ENCODE assay signal across 11 mouse cellular contexts in the genomic region with DNA sequence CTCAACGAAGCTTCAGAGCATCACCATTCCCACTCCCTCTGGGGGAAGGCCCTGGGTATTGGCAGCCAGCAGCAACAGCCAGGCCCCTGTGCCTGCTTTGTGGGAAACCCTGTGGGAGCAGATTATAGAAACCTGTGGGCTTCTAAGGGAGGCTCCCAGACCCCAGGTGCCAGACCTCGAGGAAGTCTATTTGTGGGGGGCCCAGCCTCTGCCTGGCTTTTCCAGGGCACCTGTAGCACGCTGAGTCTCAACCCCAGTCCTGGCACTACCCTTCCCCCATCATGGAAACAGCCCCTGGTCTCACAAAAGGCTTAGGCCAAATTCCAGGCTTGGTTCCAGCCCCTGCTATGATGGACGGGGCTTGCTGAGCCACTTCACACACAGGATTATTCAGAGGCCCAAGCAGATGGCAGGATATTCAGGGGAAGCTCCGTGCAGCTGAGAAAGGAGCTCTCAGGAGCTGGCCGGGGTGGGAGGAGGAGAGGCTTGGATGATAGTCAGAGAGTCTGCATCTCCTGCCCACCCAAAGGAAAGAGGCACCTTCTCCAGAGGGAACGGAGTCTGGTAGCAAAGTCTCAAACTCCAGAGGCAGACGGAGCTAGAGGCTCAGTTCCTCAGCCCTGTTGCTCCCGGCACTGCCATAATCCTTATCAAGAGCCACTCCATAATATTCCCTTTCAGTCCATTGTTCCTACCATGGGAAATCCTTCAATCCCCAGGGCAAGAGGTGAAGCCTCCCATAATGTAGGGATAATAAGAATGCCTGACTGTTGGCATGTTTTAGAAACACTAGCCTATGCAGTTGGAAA. TPM values are rescaled to one million over a fixed set of nuclear protein-coding genes. Genes with fewer than 3 reads are reported as not detected.
DNase-seq lines count a peak whose midpoint lies in the region; ATAC-seq and TF ChIP-seq lines count a peak whose summit lies in the region.
"Had no signal": no experiment of that assay in that cellular context is flagged by ENCODE, and none has a peak within 500 bp of the region (broad histone marks: within the 10 kb centered on the region; RNA-seq: fewer than 3 reads in every experiment).

No protein-coding gene starts in this region.

- peak; percentile 41; the same call in 1 of the 2 replicates for ATAC-seq in hindbrain, embryonic 14.5 days (ENCODE audit: low FRiP score)
- peak; percentile 47; the same call in 1 of the 2 replicates for ATAC-seq in midbrain, embryonic 11.5 days (ENCODE audit: low FRiP score)

- 0 out of 2 replicates have a peak, but pooled peaks cover 4% of the 10 kb centered on the region for H3K9me3 ChIP-seq in hindbrain, embryonic 14.5 days (ENCODE audit: control insufficient read depth, low read length)
- no peaks in the 10 kb centered on the region; the same call in 1 of the 2 replicates for H3K9me3 ChIP-seq in midbrain, embryonic 11.5 days (ENCODE audit: control insufficient read depth, low read length)
- H3K9me3 ChIP-seq: embryonic facial prominence, embryonic 12.5 days; neural tube, embryonic 13.5 days had no signal

- H3K4me3 ChIP-seq in hindbrain, embryonic 14.5 days (replicated peaks; ENCODE audit: low read length): no peak overlapping the region
- H3K4me3 ChIP-seq in midbrain, embryonic 11.5 days (ENCODE audit: low read depth, low read length): no peak overlapping the region
- H3K4me3 ChIP-seq in heart, adult 2 months: no peak overlapping the region
- H3K4me3 ChIP-seq: embryonic facial prominence, embryonic 12.5 days; neural tube, embryonic 13.5 days had no signal

- WGBS in hindbrain, embryonic 14.5 days: 27% methylated on average over 9 of the region's 9 CpGs
- 16% methylated on average over 9 of the region's 9 CpGs for WGBS in midbrain, embryonic 11.5 days
- WGBS in heart, adult 2 months: 44% methylated on average over 9 of the region's 9 CpGs

- intact Hi-C loops in heart, adult 2 months (cut with DNase I): no loop called here

- H3K27me3 ChIP-seq in hindbrain, embryonic 14.5 days (ENCODE audit: control insufficient read depth, insufficient read depth, low read length): no peaks in the 10 kb centered on the region
- no peaks in the 10 kb centered on the region for H3K27me3 ChIP-seq in midbrain, embryonic 11.5 days (ENCODE audit: control insufficient read depth, insufficient read depth, low read length)
- H3K27me3 ChIP-seq in heart, adult 2 months (ENCODE audit: control insufficient read depth, insufficient read depth, low read length): no peaks in the 10 kb centered on the region

- DNase-seq in 3T3-L1 (ENCODE audit: low read depth, low spot score): peak; percentile 29
- DNase-seq in cerebellum, postnatal 25 days: peak; percentile 27 to 67
- DNase-seq in hindbrain, embryonic 14.5 days (ENCODE audit: low spot score): peak; percentile 71
- DNase-seq in midbrain, embryonic 11.5 days (ENCODE audit: low spot score, missing footprints): peak; percentile 93
- no peak for DNase-seq in kidney, postnatal 10 days
- no peak for DNase-seq in kidney, postnatal 25 days
- no peak for DNase-seq in heart, adult 2 months
- no peak for DNase-seq in thymus, postnatal 0 days (ENCODE audit: low spot score)

- H3K36me3 ChIP-seq in hindbrain, embryonic 14.5 days (replicated peaks; ENCODE audit: control insufficient read depth, insufficient read depth): no peaks in the 10 kb centered on the region
- H3K36me3 ChIP-seq in midbrain, embryonic 11.5 days (ENCODE audit: control insufficient read depth, insufficient read depth, low read length): no peaks in the 10 kb centered on the region
- H3K36me3 ChIP-seq in heart, adult 2 months (ENCODE audit: control insufficient read depth, insufficient read depth, low read length): no peaks in the 10 kb centered on the region
- H3K36me3 ChIP-seq: embryonic facial prominence, embryonic 12.5 days; G1E; neural tube, embryonic 13.5 days had no signal

- no peak for TF ChIP-seq POLR2A in heart, adult 2 months (IDR thresholded peaks at IDR 0.05; ENCODE audit: insufficient read depth, low read depth, low read length)

- H3K9ac ChIP-seq in hindbrain, embryonic 14.5 days: no peak overlapping the region
- peak overlapping the region; percentile 17; the same call in 1 of the 2 replicates for H3K9ac ChIP-seq in midbrain, embryonic 11.5 days (ENCODE audit: low read length)
- no peak overlapping the region for H3K9ac ChIP-seq in heart, adult 2 months (ENCODE audit: low read depth, low read length)
- H3K9ac ChIP-seq: embryonic facial prominence, embryonic 12.5 days; neural tube, embryonic 13.5 days had no signal

- H3K79me2 ChIP-seq in heart, adult 2 months (replicated peaks; ENCODE audit: control insufficient read depth, insufficient read depth, low read length): no peaks in the 10 kb centered on the region

- peaks cover 28% of the 10 kb centered on the region for H3K4me1 ChIP-seq in hindbrain, embryonic 14.5 days (replicated peaks; ENCODE audit: control insufficient read depth, insufficient read depth, low read length)
- H3K4me1 ChIP-seq in midbrain, embryonic 11.5 days (ENCODE audit: control insufficient read depth, insufficient read depth, low read length): peaks cover 48% of the 10 kb centered on the region
- peaks cover 2% of the 10 kb centered on the region; the same call in 1 of the 2 replicates for H3K4me1 ChIP-seq in heart, adult 2 months (ENCODE audit: control insufficient read depth, insufficient read depth, low read length)

- no peak overlapping the region for H3K4me2 ChIP-seq in hindbrain, embryonic 14.5 days (replicated peaks)
- H3K4me2 ChIP-seq in midbrain, embryonic 11.5 days: no peak overlapping the region
- H3K4me2 ChIP-seq: embryonic facial prominence, embryonic 12.5 days; neural tube, embryonic 13.5 days had no signal

- peak overlapping the region; percentile 28 for H3K27ac ChIP-seq in hindbrain, embryonic 14.5 days
- H3K27ac ChIP-seq in midbrain, embryonic 11.5 days (ENCODE audit: low read depth, low read length): peak overlapping the region; percentile 69
- H3K27ac ChIP-seq in heart, adult 2 months: no peak overlapping the region
- H3K27ac ChIP-seq: embryonic facial prominence, embryonic 12.5 days; neural tube, embryonic 13.5 days had no signal

- no peak for TF ChIP-seq EP300 in heart, adult 2 months (IDR thresholded peaks at IDR 0.05; ENCODE audit: insufficient read depth, low read depth, low read length)

- TF ChIP-seq CTCF in heart, adult 2 months (IDR thresholded peaks at IDR 0.05): no peak

RNA-seq across cellular contexts. Expression of a gene that starts 32.7 kb away (rescaled TPM):
- 13.1 and 15.4 TPM in 2 replicates for polyA plus RNA-seq in hindbrain, embryonic 14.5 days (2014; fragmentation: Nextera tagmentation; extraction: Ambion mirVana)
- 7.8 and 8.3 TPM in 2 replicates for polyA plus RNA-seq in midbrain, embryonic 11.5 days (2014; fragmentation: Nextera tagmentation; extraction: Ambion mirVana)
- total RNA-seq in heart, adult 2 months (2021): 1 to 10 TPM; 1.1 to 1.7 TPM
- polyA plus RNA-seq in heart, adult 2 months (2012; rRNA removed): 1.00 and 1.8 TPM in 2 replicates
- polyA plus RNA-seq in thymus, postnatal 0 days (2015; fragmentation: Nextera tagmentation; extraction: Ambion mirVana): 3.0 and 3.1 TPM in 2 replicates
- polyA plus RNA-seq: G1E had no signal

Comparison
In these comparisons a context has a peak if more than half of its experiments do, and no peak if none do; other contexts are left out.
1. DNase-seq: peak in 3T3-L1 (single experiment), cerebellum, postnatal 25 days (2 of 2), hindbrain, embryonic 14.5 days (single experiment) and midbrain, embryonic 11.5 days (single experiment); none in kidney, postnatal 10 days (single experiment), kidney, postnatal 25 days (0 of 2), heart, adult 2 months (0 of 2) and thymus, postnatal 0 days (single experiment).